Mouse (Mus musculus): ENCODE results near the gene Arf1.

DNA sequence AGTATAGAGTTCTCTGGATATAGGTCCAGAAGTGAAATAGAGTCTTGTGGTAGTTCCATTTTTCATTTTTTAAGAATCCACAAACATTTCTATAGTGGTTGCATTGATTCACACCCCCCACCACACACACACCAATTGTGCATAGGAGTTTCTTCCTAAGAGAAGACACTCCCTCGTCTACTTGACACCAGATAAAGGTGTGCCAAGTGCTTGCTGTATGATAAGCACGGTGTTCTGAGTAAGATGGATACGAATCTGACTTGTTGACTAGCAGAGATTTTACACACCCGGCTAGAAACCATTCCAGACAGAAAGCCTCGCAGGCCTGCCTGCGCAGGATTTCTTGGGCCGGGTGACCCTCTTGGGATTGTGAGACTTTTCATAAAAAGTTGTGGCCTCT is 31.6 kb upstream of the Arf1 start:
- TF ChIP-seq CTCF (IDR thresholded peaks at IDR 0.05; ENCODE audit: low read depth) (no peak), EP300 (IDR thresholded peaks at IDR 0.05; ENCODE audit: low read depth) (no peak)
